Mouse (Mus musculus): ENCODE measurements around the gene Nrxn2.

- no peak for TF ChIP-seq POLR2A (IDR thresholded peaks at IDR 0.05; ENCODE audit: low read depth, low read length)
- no peak for TF ChIP-seq CTCF (conservative IDR thresholded peaks at IDR 0.05; ENCODE audit: insufficient read depth, insufficient read length, low read depth, low read length)
These were observed 4.7 kb downstream of the Nrxn2 start for GRCm38 (mm10) chr19:6423241-6423640.
